Mouse (Mus musculus): ENCODE results near the gene Cacna1h. TPM values are rescaled to one million over a fixed set of nuclear protein-coding genes. Genes with fewer than 3 reads are reported as not detected.

Gene Cacna1h
- 1 to 10 TPM in 1 of 2 experiments, under 1 TPM in 1; 0.64 to 2.4 TPM for total RNA-seq (2023)

DNA sequence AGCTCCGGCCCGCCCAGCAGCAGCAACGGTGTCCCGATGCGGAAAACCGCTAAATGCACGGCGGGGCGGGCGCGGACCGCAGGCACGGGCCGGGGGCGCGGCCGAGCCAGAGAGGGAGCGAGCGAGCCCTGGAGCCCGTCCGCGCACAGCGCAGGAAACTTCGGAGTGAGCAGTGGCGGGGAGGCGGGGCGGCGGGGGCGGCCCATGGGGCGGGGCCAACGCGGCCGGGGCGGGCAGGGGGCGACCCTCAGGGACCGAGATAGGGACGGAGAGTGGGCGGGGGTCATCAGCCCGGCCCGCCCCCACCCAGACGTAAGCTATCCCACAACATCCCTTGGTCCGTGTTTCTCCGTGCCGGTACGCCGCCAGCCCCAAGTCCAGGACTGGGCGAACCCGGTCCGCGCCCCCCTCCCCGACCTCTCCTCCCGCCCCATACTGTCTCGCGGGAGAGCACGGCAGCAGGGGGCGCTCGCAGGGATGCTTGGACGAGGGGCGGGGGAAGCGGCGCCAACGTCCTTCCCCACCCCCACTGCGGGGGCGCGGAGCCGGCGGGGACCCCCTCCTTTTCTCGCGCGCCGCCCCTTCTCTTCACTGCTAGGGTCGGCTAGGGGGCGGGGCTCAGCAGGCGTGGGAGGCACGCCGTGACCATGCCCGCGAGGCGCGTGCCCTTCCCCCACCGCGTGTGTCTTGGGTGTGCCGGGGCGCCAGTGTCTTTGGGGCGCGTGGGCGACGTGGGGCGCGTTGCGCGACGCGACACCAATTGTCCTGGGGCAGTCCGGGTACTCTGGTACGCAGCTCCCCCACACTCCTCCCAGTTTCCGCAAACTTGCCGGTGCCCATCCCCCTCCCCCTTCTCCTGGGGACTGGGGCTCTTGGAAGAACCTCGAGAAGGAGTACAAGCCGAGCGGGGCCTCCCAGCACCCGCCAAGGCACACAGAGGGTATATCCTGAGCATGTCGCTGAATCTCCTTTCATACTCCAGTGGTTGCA lies at the start of gene Cacna1h:
Cacna1h (minus strand) TSS at position 167 of the 990 bp plus-strand sequence.

DNA sequence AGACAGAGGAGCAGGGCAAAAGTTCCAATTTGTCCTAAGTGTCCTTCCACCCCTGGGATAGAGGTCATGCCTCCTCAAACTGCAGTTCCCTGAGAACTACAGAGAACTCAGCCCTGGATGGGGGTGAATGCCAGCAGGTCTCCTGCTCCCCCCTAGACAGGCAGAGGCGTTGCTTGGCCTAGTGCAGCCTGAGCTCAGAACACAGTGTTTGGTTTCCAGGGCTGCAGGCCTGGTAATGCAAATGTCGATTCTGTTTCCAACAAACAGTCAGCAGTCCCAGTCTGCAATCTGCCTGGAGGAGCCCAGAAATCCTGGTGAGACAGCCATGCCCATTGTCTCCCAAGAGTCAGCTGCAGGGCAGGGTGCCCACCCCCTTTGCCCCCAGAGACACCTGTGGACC lies 20.7 kb upstream of the Cacna1h start, which contains the start of gene Tekt4:
Tekt4 (plus strand) TSS at position 344 of the 400 bp plus-strand sequence.

GRCm38 (mm10) chr17:25368973-25369372 lies 64.6 kb downstream of the Cacna1h start, which contains the start of gene Tpsg1:
TSS of gene Tpsg1 (plus strand) at chr17:25369273.

DNA sequence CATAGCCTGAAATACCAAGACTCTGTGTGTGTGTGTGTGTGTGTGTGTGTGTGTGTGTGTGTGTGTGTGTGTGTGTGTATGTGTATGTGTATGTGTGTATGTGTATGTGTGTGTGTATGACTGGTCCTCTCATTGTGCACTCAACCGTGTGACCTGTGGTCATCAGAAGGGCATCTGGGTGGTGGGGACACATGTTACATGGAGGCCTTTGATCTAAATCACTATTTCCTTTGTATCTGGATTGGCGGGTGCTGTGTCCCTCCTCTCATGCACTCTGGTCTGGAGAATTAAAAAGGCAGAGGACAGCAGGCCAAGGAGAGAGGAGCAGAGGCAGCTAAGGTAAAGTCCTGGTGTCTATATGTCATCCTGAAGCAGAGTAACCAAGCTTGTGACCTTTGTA lies 67.6 kb downstream of the Cacna1h start, which contains the start of gene Tpsb2:
Tpsb2 (plus strand) TSS at position 301 of the 400 bp plus-strand sequence.

GRCm38 (mm10) chr17:25345462-25345861 lies 88.1 kb downstream of the Cacna1h start, which contains the start of gene Tpsab1:
TSS of gene Tpsab1 (minus strand) at chr17:25345562.

Other genes starting within 250 kb of the Cacna1h start
- gene BC003965, start 249.2 kb downstream of the Cacna1h start, total RNA-seq (2023), result 1 to 10 TPM; 5.0 to 6.3 TPM
- 10 to 100 TPM; 27.2 to 27.7 TPM for gene Unkl, start 245.4 kb downstream of the Cacna1h start, total RNA-seq (2023)
- 10 to 100 TPM; 14.9 to 15.5 TPM for gene Gnptg, start 193.7 kb downstream of the Cacna1h start, total RNA-seq (2023)
- 1 to 10 TPM; 5.6 to 7.5 TPM for gene Tsr3, start 193.6 kb downstream of the Cacna1h start, total RNA-seq (2023)
- gene Baiap3, start 177.4 kb downstream of the Cacna1h start, total RNA-seq (2023), result 1 to 10 TPM; 3.4 to 6.4 TPM
- gene Ube2i, start 159.2 kb downstream of the Cacna1h start, total RNA-seq (2023), result 100 to 1,000 TPM; 213 to 248 TPM
- 100 to 1,000 TPM; 120 to 214 TPM for gene Prss34, start 135.4 kb downstream of the Cacna1h start, total RNA-seq (2023)
- gene Prss28, start 125.1 kb downstream of the Cacna1h start, total RNA-seq (2023), result under 1 TPM in 1 of 2 experiments, not detected in 1; 0.42 TPM
- gene Prss29, start 115.1 kb downstream of the Cacna1h start, total RNA-seq (2023), result not detected
- not detected for gene Tpsab1, start 88.2 kb downstream of the Cacna1h start, total RNA-seq (2023)
- gene Tpsb2, start 67.5 kb downstream of the Cacna1h start, total RNA-seq (2023), result not detected
- not detected for gene Tpsg1, start 64.5 kb downstream of the Cacna1h start, total RNA-seq (2023)
- gene Tekt4, start 20.8 kb upstream of the Cacna1h start, total RNA-seq (2023), result not detected
- not detected for gene Sstr5, start 63.5 kb upstream of the Cacna1h start, total RNA-seq (2023)
- gene Sox8, start 136.9 kb upstream of the Cacna1h start, total RNA-seq (2023), result not detected
- gene Lmf1, start 145.3 kb upstream of the Cacna1h start, total RNA-seq (2023), result 10 to 100 TPM; 11.9 to 15.9 TPM